Mouse (Mus musculus): ENCODE data around the gene Dynlrb2.

The Dynlrb2 gene

DNA sequence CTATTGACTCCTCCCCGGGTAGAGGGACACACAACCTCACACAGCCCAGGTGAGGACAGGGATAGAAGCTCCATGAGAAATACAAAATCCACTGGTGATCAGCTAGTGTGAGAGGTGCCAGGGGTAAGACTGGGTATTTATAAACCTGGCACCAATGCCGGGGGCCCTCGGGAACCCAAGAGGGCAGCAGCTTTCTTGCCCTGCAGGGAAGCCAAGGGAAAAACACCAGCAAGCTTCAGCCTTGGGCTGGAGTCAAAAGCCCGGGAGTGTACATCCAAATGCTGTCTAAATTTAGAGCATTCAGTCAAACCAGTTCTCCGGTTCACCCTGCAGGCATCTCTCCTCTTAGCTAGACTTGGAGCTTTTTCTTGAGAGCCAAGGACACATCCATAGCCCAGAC, 38.1 kb downstream of the Dynlrb2 start:
- DNase-seq = peak; percentile 59 to 77

- no peak for DNase-seq
Observed at GRCm38 (mm10) chr8:116543366-116543765, 38.6 kb downstream of the Dynlrb2 start.

DNA sequence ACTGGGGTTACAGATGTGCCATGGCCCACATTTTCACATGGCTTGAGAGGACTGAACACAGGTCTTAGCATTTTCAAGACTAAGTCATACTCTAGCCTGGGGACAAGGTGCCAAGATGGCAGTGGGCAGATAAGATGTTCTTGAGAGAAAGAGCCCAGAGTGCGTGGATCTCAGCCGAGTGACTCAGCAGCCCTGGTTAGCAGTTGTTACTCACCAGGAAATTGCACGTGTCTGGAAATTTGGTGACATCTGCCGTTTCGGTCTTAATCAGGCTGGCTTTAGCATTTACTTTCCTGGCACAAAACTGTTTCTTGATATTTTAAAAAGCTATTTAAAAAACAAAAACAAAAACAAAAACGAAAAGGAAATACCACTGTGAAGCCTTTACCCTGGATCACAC, 47.5 kb downstream of the Dynlrb2 start:
- DNase-seq = peak; percentile 21 to 31

GRCm38 (mm10) chr8:116552778-116553177, 48.0 kb downstream of the Dynlrb2 start:
- DNase-seq = no peak

All from cerebellum, postnatal 10 days (tissue).